Mouse (Mus musculus) skeletal muscle tissue, adult 2 months (tissue): ENCODE measurements at regions not wholly inside any gene's neighbourhood (a gene's known extent, or its start where the extent isn't known, plus 50 kb on each side); places are given as distances from the start of the nearest gene placed in this dataset.

ENCODE experiments used
- DNase-seq: peaks from one replicate; pipeline ENCODE4 v3.0.0-alpha.2; 2012; ENCODE audit warnings: low read depth, low spot score

GRCm38 (mm10) chr6:93497824-93498223 lies 554.5 kb upstream of the Adamts9 start:
- no peak for DNase-seq

GRCm38 (mm10) chr6:93488441-93488955 lies 545.2 kb upstream of the Adamts9 start:
- DNase-seq: no peak

- DNase-seq: no peak
Measured at GRCm38 (mm10) chr6:93478521-93478920, 535.2 kb upstream of the Adamts9 start.

GRCm38 (mm10) chr6:93474981-93475380 lies 531.7 kb upstream of the Adamts9 start:
- DNase-seq: no peak

GRCm38 (mm10) chr6:93467867-93468266 lies 524.6 kb upstream of the Adamts9 start:
- DNase-seq: no peak

- DNase-seq: no peak
Measured at GRCm38 (mm10) chr6:93462861-93463260, 519.6 kb upstream of the Adamts9 start.

GRCm38 (mm10) chr6:93461374-93461773 lies 518.1 kb upstream of the Adamts9 start:
- DNase-seq: no peak

- DNase-seq: no peak
Measured at GRCm38 (mm10) chr6:93457613-93458012, 514.3 kb upstream of the Adamts9 start.

- no peak for DNase-seq
Measured at GRCm38 (mm10) chr6:93456383-93457033, 513.2 kb upstream of the Adamts9 start.

GRCm38 (mm10) chr6:93445568-93445967 lies 502.3 kb upstream of the Adamts9 start:
- peak; percentile 81 for DNase-seq

GRCm38 (mm10) chr6:93445124-93445523 lies 501.8 kb upstream of the Adamts9 start:
- no peak for DNase-seq

GRCm38 (mm10) chr6:93443766-93444557 lies 500.7 kb upstream of the Adamts9 start:
- DNase-seq: peak; percentile 2

- no peak for DNase-seq
Measured at GRCm38 (mm10) chr6:93433446-93433845, 490.2 kb upstream of the Adamts9 start.

- no peak for DNase-seq
Measured at GRCm38 (mm10) chr6:93426141-93426540, 482.8 kb upstream of the Adamts9 start.

GRCm38 (mm10) chr6:93422906-93423305 lies 479.6 kb upstream of the Adamts9 start:
- DNase-seq: no peak

GRCm38 (mm10) chr6:93422253-93422652 lies 479.0 kb upstream of the Adamts9 start:
- no peak for DNase-seq

GRCm38 (mm10) chr6:93417625-93418024 lies 474.3 kb upstream of the Adamts9 start:
- DNase-seq: no peak

- no peak for DNase-seq
Measured at GRCm38 (mm10) chr6:93416006-93416405, 472.7 kb upstream of the Adamts9 start.

- DNase-seq: no peak
Measured at GRCm38 (mm10) chr6:93411077-93411452, 467.8 kb upstream of the Adamts9 start.

GRCm38 (mm10) chr6:93410416-93411076 lies 467.3 kb upstream of the Adamts9 start:
- DNase-seq: no peak

GRCm38 (mm10) chr6:93398551-93398950 lies 455.3 kb upstream of the Adamts9 start:
- DNase-seq: no peak

GRCm38 (mm10) chr6:93397074-93397473 lies 453.8 kb upstream of the Adamts9 start:
- no peak for DNase-seq
